Comparison of ENCODE assay signal across 8 mouse cellular contexts in genomic region chr1:187215181-187216116, GRCm38 (mm10). TPM values are rescaled to one million over a fixed set of nuclear protein-coding genes. Genes with fewer than 3 reads are reported as not detected.
DNase-seq lines count a peak whose midpoint lies in the region; ATAC-seq lines count a peak whose summit lies in the region.

TSS of gene Spata17 (minus strand) at chr1:187215465.
TSS of gene Gpatch2 (plus strand) at chr1:187215508.

- DNase-seq in gastrocnemius, adult 8-10 months (ENCODE audit: low spot score in 2 of 2) = peak; percentile 54 to 67
- DNase-seq in hindlimb bud, embryonic 11.5 days (ENCODE audit: extremely low spot score, low read depth, low spot score) = peak; percentile 77
- peak; percentile 9 to 72 for DNase-seq in left cerebral cortex, adult 9 months (ENCODE audit: low spot score in 2 of 2)
- DNase-seq in right cerebral cortex, postnatal 14 days = peak; percentile 69
- DNase-seq in yolk sac, embryonic 10.5 days (ENCODE audit: low spot score) = peak; percentile 88

- peak; percentile 91 for ATAC-seq in activated CD4-positive, CD25-positive, alpha-beta regulatory T cell, adult 4 months
- ATAC-seq in common myeloid progenitor, adult 5-6 weeks (replicated peaks; ENCODE audit: low read depth, poor library complexity, severe bottlenecking) = peak; percentile 86
- peak; percentile 91 for ATAC-seq in megakaryocyte progenitor cell, adult 5-6 weeks (replicated peaks; ENCODE audit: poor library complexity)

RNA-seq across cellular contexts. Expression of gene Spata17, which starts in this region (rescaled TPM):
- polyA plus RNA-seq in activated CD4-positive, CD25-positive, alpha-beta regulatory T cell, adult 4 months (2017; shearing (Covaris generic)) = under 1 TPM in 1 of 2 experiments, not detected in 1; 0.31 TPM
- 0.64 TPM in 1 of 2 replicates, not detected in the other for total RNA-seq in common myeloid progenitor, adult 5-6 weeks (2017)
- total RNA-seq in gastrocnemius, adult 8-10 months (2022) = not detected
- not detected in 2 replicates for total RNA-seq in megakaryocyte progenitor cell, adult 5-6 weeks (2015)
- total RNA-seq in megakaryocyte progenitor cell, adult 5-6 weeks (2017) = 2.2 TPM in 1 of 2 replicates, not detected in the other

RNA-seq across cellular contexts. Expression of gene Gpatch2, which starts in this region (rescaled TPM):
- 10 to 100 TPM; 17.3 to 19.4 TPM for polyA plus RNA-seq in activated CD4-positive, CD25-positive, alpha-beta regulatory T cell, adult 4 months (2017; shearing (Covaris generic))
- 33.6 and 38.7 TPM in 2 replicates for total RNA-seq in common myeloid progenitor, adult 5-6 weeks (2017)
- total RNA-seq in gastrocnemius, adult 8-10 months (2022) = 10 to 100 TPM in 1 of 4 experiments, 1 to 10 TPM in 3; 7.2 to 10.4 (median 8.2) TPM
- 9.5 and 9.7 TPM in 2 replicates for total RNA-seq in megakaryocyte progenitor cell, adult 5-6 weeks (2015)
- 21.5 and 29.6 TPM in 2 replicates for total RNA-seq in megakaryocyte progenitor cell, adult 5-6 weeks (2017)

Comparison
In these comparisons a context has a peak if more than half of its experiments do, and no peak if none do; other contexts are left out.
1. Peak in every context shown above with its lines: DNase-seq and ATAC-seq.